Mouse (Mus musculus) ovary, postnatal 10 days (tissue): ENCODE measurements at regions not wholly inside any gene's neighbourhood (a gene's known extent, or its start where the extent isn't known, plus 50 kb on each side); places are given as distances from the start of the nearest gene placed in this dataset.
A peak's percentile ranks its signal among the peaks of the same experiment; 100 is the strongest.

Experiments used
- DNase-seq: peaks from one replicate; pipeline ENCODE4 v3.0.0; 2022; ENCODE audit warnings: low spot score

DNA sequence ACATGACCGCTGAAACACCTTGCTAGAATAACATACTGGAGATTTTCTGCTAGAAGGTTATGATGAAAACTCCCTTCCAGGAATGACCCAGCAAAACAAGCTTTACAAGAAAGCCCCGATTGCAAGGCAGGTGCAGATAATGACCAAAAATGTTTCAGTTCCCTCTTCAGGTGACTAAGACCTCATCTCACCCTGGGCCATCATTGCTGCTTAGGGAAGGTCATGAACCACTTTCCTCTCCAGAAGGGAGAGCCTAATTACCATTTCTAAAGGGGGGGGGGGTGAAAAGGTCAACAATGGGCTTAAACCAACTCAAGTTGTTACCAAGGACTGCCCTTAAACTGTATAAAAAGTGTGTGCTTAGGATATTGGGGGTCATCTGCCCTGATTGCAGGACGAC is 59.8 kb upstream of the Speer4c start:
- DNase-seq: no peak

DNA sequence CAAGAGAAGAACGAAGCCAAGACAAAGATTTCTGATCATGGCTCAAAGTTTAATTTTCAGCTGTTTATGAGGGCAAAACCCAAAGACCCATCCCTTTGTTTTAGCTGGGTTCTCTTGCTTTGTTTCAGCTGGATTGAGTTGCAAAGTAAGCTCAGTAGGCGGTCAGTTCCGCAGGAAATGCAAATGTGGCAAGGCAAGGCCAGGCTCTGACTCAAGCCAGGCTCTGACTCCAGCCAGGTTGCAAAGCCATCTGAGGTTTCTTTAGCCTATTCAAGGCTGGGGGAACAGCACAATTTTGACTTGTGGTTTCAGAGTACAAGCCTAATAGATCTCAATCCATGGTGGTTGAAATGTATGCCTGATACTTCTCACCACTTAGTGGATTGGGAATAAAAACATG is 60.5 kb upstream of the Speer4c start:
- no peak for DNase-seq

DNA sequence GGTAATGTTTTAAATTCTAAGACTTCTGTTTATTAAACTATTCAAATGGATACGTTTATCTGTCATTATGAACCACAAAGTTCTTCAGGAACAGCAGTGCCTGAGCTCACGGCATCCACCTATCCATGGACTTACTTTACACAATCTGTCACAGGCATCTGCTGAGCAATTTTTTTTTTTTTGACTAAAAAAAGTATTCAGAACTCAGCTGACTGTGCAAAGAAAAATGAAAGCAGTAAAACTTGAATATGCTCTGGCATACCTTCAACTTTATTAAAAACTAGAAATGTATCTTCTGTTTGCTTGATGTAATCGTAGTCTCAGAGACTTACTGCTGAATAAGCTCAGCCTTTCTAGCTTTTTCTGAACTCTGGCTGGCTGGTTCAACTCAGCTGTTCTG is 62.0 kb upstream of the Speer4c start:
- no peak for DNase-seq

DNA sequence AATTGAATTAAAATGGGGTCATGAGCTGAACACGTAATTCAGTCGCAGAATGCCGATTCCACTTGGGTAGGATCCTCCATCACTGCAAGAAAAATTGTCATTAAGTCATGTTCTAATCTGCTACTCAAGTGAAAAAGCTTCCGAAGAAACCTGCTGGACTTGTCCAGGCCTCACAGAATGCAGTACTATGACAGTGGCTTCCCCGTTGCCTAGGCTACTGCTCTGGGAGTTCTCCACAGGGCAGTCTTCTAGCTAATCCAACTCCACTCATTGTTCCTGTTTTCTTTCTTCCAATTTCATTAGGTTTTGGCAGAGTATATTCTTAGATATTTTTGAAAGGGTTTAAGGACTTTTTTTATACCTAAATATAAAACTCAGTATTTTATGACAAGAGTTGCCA is 89.5 kb upstream of the Speer4c start:
- no peak for DNase-seq

DNA sequence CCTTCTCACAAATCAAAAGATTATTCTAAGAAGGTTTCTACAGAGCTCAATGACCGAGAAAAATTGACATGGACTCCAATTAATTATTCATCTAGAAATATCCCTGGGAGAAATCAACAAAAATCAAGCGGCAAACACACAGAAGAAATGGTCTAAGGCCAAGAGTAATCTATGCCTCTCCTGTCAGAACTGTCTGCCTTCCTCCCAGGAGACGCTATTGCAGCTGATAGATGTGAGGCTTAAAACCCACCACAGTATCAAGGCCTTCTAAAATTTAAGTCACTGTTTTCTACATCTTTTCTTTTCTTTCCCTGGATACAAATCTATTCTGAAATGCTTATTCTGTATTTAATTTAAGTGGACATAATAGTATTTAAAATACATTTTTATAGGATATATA is 102.8 kb upstream of the Speer4c start:
- DNase-seq: no peak

DNA sequence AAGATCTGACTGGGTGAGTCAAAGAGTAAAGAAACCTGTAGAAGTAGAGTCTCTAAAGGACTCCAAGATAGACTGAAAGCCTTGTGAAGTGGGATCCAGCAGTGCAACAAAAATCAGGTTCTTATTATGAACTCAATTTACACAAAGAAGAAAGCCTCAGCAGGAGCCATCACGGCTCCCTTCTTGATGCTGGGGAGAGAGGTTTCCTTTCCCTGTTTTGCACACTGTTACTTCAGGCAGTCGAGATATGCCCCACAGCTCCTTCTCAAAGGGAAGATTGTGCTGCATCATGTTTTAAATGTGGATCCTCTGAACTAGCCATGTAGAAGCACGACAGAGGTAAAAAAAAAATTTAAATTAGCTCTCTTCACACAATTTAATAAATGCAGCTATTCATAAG is 103.3 kb upstream of the Speer4c start:
- DNase-seq: no peak

DNA sequence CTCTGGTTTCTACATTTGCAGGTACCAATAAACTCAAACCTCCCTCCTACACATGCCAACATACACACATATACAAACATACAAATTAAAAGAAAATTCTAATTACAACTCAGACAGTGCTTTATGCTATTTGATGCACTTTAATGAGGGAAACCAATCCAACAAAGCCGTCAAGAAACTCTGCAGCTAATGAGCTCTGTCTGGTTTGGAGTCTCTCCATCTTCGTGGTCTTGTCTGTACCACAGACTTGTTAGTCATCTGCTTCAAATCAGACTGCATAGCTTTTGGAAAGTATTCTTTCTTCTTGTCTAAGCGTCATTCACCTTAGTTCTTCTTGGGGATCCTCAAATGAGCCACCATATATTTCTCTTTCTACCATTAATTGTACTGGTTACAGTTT is 108.9 kb upstream of the Speer4c start:
- DNase-seq: no peak

DNA sequence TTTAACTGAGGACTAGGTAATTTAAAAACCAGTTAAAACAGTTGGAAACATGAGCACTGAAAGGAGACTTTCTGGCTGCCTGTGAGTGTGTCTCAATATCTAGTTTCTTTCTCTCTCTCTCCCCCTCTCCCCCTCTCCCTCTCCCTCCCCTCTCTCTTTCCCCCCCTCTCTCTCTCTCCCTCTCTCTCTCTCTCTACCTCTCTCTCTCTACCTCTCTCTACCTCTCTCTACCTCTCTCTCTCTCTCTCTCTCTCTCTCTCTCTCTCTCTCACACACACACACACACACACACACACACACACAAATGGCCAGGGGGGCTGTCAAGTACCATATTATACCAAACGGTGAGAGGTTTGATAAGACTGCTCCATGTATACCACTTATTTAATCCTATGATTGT is 103.0 kb upstream of the Cacna2d1 start:
- no peak for DNase-seq

DNA sequence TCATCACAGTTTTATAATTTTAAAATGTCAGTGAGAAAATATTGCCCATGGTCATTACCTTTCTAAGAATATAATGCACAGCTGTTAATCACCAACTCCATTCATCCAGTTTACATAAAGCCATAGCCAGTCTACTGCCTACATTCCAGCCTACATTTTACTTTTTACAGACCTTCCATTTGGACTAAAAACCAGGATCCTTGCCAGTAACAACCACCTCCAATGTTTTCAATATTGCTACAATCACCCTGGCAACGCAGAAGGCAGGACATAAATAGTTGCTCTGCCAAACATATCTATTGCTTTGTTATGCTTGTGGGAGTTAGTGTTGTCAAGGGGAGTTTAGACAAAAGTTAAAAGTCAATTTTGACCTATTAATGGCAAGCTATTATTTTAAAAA is 102.2 kb upstream of the Cacna2d1 start:
- no peak for DNase-seq

DNA sequence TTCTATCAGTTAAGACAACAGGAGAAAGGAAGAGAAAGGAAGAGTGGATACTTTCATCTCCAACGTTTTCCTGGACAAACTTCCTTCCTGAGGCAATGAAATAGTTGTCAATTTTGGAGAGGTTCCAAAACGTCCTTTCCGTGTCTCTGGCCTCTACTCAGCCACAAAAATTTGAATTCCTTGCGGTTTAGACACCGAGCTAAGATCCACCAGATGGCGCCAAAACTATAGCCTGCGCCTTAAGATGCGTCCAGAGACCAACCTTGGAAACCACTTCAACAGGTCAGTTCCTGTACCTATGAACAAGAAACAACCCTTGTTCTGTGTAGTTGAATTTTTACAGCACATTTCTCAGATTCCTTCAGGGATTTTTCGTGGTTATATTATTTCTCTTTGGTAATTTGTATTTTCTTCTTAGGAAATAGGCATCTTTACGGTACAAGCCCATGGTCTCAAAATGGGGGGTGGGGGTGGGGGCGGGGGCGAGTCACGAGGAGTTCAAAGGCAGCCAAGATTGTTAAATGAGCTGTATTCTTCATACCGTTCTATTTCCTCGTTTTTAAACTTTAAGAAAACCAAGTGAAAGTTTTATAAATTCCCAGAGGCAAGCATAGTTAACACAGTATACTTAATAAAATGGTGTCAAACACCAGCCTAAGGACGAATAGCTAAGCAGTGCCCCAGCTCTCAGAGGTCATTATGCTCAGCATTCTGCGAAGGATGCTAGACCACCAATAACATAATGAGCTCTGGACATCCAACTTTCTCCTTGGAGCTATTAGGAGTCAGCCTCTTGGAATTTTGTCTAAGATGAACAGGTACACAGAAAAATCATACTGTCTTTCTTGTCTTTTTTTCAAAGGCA is 96.2 kb upstream of the Cacna2d1 start:
- DNase-seq: peak; percentile 20

DNA sequence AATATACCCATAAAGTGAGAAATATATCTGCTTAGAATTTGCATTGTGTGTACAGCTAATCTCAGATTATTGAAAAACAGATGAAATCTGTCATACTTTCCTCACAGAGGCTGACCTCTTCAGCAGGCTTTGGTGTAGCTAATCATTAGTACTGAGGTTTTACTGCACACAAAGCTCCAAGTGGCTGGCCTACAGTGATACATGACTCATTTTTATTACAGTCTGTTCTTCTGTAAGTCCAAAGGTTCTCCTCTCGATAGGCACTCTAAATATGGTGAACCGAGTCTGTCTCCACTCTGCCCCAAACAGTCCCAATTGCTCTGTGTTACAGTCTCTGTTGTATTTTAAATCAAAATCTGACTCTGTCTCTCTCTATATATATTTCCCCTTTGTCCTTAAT is 87.7 kb upstream of the Cacna2d1 start:
- no peak for DNase-seq

DNA sequence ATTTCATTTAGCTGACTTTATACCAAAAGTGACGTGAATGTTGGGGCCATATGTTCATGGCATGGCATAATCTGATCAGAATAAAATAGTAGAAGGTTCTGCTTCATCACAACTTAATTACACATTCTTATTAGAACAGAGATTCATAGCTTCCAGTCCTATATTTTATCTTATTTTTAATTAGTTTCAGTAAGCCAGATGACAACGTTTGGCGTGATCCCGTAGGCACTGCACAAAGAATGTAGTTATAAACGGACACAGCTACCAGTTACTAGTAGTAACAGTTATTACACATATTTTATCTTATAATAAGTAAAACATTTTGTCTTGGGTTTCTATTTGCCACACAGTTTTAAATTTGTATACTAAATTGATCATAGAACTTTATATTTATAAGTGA is 85.0 kb upstream of the Cacna2d1 start:
- no peak for DNase-seq

DNA sequence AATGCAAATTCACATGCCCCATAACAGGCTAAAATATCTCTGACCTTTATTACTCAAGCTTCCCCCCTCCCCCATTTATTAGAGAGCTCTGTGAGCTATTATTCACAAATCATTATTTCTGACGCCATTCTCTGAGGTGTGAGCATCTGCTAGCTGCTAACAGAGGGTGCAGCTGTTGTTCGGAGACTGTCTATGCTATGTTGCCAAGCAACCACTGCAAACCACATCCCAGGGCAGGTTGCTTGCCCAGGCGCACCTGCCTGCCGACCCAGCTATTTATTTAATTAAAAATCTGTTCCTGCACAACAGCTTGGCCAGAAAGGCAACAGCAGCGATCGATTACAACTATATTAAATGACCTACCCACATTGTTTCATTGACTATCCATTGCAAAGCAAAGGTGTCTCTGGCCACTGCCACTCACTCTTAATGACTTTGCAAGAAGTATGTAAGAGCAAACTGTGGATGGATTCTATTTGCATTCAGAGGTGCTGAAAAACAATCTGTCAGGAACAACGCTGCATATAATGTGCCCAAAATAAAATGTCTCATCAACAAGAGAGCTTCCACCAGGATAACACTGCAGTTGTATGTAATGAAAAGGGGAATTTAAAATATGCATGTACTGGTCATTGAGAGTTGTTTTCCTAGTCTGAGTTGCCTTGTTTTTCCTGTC is 84.2 kb upstream of the Cacna2d1 start:
- no peak for DNase-seq

DNA sequence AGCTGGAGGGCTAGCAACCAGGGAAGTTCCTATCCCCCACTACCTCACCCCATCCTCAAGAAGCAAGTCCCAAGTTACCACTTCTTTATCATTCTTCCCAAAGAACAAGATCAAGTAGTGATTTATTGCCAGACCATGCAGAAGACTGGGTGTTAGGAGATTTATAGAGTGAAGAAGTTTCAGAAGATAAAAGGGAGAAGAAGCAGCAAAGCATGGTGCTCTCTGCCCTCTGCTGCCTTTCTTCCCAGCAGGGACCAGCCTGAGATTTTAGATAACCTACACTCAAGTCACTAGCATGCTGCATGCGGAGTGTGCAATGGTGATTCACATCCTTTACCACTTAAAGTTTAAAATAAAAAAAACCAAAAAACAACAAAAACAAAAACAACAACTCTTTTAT is 79.7 kb upstream of the Cacna2d1 start:
- no peak for DNase-seq

DNA sequence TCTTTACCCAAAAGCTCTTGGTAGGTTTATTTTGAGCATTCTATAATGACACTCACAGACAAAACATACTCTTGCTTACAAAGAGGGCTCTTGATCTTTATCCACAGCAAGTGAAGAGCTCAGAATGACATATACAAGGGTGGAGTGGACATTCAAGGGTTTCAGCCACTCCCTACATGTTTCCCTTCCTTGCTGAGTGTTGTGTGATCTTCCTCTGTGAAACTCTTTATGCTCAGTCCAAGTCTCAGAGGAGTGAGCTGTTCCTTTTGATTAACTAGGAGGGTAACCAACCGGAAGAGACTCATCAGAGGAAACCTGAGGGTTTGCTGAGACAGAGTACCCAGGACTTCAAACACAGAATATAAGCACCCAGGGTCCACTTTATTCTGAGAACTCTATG is 77.5 kb upstream of the Cacna2d1 start:
- no peak for DNase-seq

DNA sequence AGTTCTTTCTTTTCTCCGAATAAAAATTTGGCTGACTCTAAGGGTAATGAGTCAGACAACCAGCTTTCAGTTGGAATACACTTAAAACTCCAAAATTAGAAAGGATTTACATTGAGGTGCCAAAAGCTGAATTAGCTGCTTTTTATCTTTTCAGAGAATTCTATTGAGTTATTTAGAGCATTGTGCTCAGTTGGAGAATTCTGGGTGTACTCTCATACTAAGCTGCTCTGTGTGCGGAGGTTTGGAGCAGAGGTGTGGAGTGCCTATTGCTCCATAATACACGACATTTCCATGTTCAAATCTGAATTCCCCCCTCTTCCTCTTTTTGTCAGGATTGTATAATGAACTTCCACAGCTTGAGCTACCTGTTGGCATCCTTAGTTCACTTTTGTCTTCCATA is 60.4 kb upstream of the Cacna2d1 start:
- DNase-seq: no peak

DNA sequence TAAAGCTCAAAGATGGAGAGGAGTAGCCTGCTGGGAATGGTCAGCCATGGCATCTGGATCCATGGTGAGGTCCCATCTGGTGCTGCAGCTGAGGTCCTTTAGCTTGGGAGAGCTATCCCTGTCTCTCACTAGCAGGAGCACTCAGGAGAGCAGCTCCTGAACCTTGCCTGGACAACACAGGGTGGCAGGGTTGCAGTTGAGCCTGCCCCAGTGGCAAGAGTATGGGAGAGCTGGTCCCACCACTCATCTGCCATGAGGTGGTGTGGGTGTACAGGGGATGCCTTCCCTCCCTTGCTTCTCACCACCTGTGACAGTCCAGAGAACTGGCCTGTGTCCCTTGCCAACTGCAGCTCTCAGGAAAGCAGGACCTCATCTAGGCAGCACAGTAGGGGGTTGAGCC is 51.5 kb upstream of the Cacna2d1 start:
- DNase-seq: no peak
